Mouse (Mus musculus) limb, embryonic 14.5 days (tissue): ENCODE data around the gene Mrm1. TPM values are rescaled to one million over a fixed set of nuclear protein-coding genes. Genes with fewer than 3 reads are reported as not detected.

Source experiments
- ATAC-seq: fragments of 200-750 bp; cut with Nextera tagmentation; 2 replicates; pipeline ENCODE4 v1.8.0; 2017; ENCODE audit warnings: low read depth, moderate number of reproducible peaks, moderate TSS enrichment; ENCODE audit not compliant: low FRiP score
- DNase-seq: peaks from one replicate; pipeline ENCODE4 v3.0.0-alpha.2; 2015; ENCODE audit warnings: low spot score
- H3K27ac ChIP-seq: fragments of 300-500 bp; sonication (generic); replicated peaks from 2 replicates; pipeline ENCODE4 v1.5.1; 2014; ENCODE audit warnings: low read depth, mild to moderate bottlenecking, low read length, moderate library complexity, mixed read lengths
- H3K27me3 ChIP-seq: fragments of 300-500 bp; sonication (generic); 2 replicates; pipeline ENCODE4 v1.6.1; 2014; ENCODE audit warnings: low read length, mixed read lengths; ENCODE audit not compliant: control insufficient read depth, insufficient read depth
- H3K36me3 ChIP-seq: fragments of 300-500 bp; sonication (generic); 2 replicates; pipeline ENCODE4 v1.6.1; 2014; ENCODE audit warnings: mild to moderate bottlenecking, low read length, moderate library complexity, mixed read lengths; ENCODE audit not compliant: control insufficient read depth, insufficient read depth
- H3K4me1 ChIP-seq: fragments of 300-500 bp; sonication (generic); 2 replicates; pipeline ENCODE4 v1.6.1; 2014; ENCODE audit warnings: antibody characterized with exemption, low read length, mixed read lengths; ENCODE audit not compliant: control insufficient read depth, insufficient read depth
- H3K4me2 ChIP-seq: fragments of 300-500 bp; sonication (generic); replicated peaks from 2 replicates; pipeline ENCODE4 v1.6.1; 2014; ENCODE audit warnings: low read depth, mild to moderate bottlenecking, low read length, moderate library complexity; ENCODE audit not compliant: severe bottlenecking
- H3K4me3 ChIP-seq: fragments of 300-500 bp; sonication (generic); replicated peaks from 2 replicates; pipeline ENCODE4 v1.5.1; 2014; ENCODE audit warnings: low read length
- H3K9ac ChIP-seq: fragments of 300-500 bp; sonication (generic); 2 replicates; pipeline ENCODE4 v1.6.1; 2014; ENCODE audit warnings: mild to moderate bottlenecking, low read depth, low read length, moderate library complexity; ENCODE audit not compliant: severe bottlenecking
- H3K9me3 ChIP-seq: fragments of 300-500 bp; sonication (generic); 2 replicates; pipeline ENCODE4 v1.6.1; 2016; ENCODE audit warnings: low read length; ENCODE audit not compliant: control insufficient read depth
- POLR2A ChIP-seq: fragments of 200-500 bp; IDR thresholded peaks from 2 replicates; pipeline ENCODE4 v1.8.0; 2012; ENCODE audit warnings: inconsistent platforms, mild to moderate bottlenecking, moderate library complexity, borderline replicate concordance; ENCODE audit not compliant: insufficient read depth, insufficient read length; ENCODE audit errors: extremely low read depth
- WGBS: fragments of 180-500 bp; shearing (Covaris S2); extraction: QIAGEN DNeasy Blood & Tissue Kit; methylation state at CpG from one replicate; pipeline ENCODE4 v1.1.7; 2014; 5-methylcytosine and 5-hydroxymethylcytosine counted together
- polyA plus RNA-seq, 2 experiments: library from polyadenylated mRNA; depleted of rRNA in 1 of 2; stranded (reverse) in 1 of 2; unstranded in 1 of 2; fragments of >200 nt; fragmentation: Nextera tagmentation in 1 of 2; extraction: Ambion mirVana in 1 of 2; gene quantifications; 2 replicates each; pipeline versions ENCODE4 v1.2.1 to v1.2.3; 2012 to 2014

Mrm1 gene
- polyA plus RNA-seq, 2 experiments = 10.6 to 10.9 TPM

DNA sequence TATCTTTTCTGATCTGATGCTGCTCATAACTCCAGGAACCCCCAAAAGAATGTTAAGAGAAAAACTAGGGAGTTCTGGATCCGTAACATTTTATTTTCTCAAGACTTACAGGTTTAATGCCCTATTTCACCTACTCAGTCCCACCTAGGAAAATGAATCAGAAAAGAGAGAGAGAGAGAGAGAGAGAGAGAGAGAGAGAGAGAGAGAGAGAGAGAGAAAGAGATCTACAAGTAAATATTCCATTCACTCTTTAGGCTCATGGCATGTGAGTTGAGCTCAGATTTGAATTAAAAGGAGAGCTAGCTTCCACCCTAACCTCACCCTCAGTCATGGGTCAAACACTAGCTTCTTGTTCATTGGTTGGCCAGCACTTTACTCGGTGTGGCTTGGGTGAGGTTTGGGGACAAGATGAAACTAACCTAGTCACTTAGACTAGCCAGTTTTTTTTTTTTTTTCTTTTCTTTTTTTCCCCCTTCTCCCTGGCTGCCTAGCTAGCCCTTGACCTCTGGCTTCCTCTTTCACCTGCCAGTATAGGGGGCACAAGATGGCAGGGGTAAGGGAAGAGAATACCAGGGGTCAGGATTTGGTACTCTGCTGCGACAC, 8.7 kb upstream of the Mrm1 start:
- 45% methylated on average over 3 of the region's 3 CpGs for WGBS
- ATAC-seq (no peak), DNase-seq (no peak)
- H3K9ac ChIP-seq = peak overlapping the region; percentile 73
- H3K4me2 ChIP-seq = peak overlapping the region; percentile 83
- TF ChIP-seq POLR2A = no peak
- no peaks in the 10 kb centered on the region for H3K9me3 ChIP-seq
- peak overlapping the region; percentile 78 for H3K4me3 ChIP-seq
- peaks cover 9% of the 10 kb centered on the region for H3K4me1 ChIP-seq
- peaks cover 22% of the 10 kb centered on the region for H3K36me3 ChIP-seq
- H3K27ac ChIP-seq = peak overlapping the region; percentile 82; the same call in 1 of the 2 replicates
- no peaks in the 10 kb centered on the region for H3K27me3 ChIP-seq

DNA sequence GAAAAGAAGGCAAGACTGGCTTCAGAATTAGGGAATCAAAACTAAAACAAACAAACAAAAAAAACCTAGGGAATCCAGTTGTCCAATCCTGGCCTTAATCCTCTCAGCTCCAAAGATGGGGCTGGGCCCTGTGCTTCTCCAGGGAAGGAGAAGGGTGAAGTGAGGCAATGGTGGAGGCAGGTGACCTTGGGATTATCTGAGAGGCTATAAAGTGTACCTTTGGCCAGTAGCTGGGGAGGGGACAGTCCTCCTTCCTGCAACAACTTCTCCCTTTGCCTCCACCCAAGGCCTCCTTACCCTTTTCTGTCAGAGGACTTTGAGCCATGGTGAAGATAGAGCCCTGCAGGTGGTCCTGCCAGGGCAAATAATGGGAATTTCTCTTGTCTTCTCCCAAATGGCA, 8.2 kb upstream of the Mrm1 start:
- Histone ChIP-seq H3K4me2 (no peak overlapping the region), H3K36me3 (peaks cover 17% of the 10 kb centered on the region), H3K27me3 (no peaks in the 10 kb centered on the region), H3K27ac (no peak overlapping the region), H3K9me3 (no peaks in the 10 kb centered on the region), H3K9ac (no peak overlapping the region), H3K4me1 (peaks cover 9% of the 10 kb centered on the region), H3K4me3 (no peak overlapping the region)
- no peak for TF ChIP-seq POLR2A
- ATAC-seq (no peak), DNase-seq (no peak)

DNA sequence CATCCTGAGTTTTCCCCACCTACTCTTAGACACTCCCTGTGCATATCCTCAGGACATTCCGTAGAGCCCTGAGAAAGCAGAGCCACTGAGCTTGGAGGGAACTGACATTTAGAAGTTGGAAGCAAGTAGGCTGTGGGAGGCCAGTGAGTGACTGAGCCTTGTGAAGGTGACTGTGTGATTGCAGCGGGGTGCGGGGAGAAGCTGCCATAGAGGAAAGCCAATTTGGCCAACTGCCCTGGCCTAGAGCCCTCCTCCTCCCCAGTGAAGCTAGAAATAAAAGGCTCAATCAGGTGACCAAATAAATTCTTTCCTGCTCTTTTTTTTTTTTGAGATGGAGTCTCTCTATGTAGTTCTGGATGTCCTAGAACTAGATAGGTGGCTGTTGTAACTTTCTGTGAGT, 6.9 kb upstream of the Mrm1 start:
- peak; percentile 50 for DNase-seq
- ATAC-seq = no peak
- H3K9ac ChIP-seq = no peak overlapping the region
- no peaks in the 10 kb centered on the region for H3K27me3 ChIP-seq
- no peak overlapping the region for H3K4me3 ChIP-seq
- no peak overlapping the region for H3K4me2 ChIP-seq
- no peak overlapping the region for H3K27ac ChIP-seq
- peaks cover 14% of the 10 kb centered on the region; the same call in 1 of the 2 replicates for H3K36me3 ChIP-seq
- WGBS = 51% methylated on average over 3 of the region's 3 CpGs
- no peak for TF ChIP-seq POLR2A
- peaks cover 9% of the 10 kb centered on the region for H3K4me1 ChIP-seq
- H3K9me3 ChIP-seq = no peaks in the 10 kb centered on the region

DNA sequence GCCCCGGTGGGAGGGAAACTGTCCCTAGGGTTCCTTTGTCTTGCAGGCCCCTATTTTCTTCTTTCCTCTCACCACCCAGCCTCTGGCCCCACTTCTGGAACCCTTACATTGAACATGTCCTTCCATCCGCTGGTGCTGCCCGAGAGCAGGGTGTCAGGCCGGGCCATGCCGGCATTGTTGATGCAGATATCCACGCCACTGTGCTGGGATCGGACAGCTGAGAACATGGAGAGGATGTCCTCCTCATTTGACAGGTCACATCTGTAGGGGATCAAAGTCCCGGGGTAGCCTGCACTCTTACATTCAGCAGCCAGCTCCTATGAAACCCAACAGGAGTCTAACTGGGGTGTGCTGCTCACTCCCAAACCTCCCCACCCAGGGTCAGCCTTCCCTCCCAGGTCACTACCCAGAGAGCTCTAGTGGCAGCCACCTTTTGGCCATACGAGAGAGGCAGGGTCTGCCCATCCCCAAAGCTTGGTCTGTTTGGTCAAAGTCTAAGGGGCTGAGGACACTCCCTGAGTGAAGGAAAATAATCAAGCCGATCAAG, 6.0 kb upstream of the Mrm1 start:
- DNase-seq = no peak
- H3K4me2 ChIP-seq = no peak overlapping the region
- WGBS = 85% methylated on average over 10 of the region's 10 CpGs

DNA sequence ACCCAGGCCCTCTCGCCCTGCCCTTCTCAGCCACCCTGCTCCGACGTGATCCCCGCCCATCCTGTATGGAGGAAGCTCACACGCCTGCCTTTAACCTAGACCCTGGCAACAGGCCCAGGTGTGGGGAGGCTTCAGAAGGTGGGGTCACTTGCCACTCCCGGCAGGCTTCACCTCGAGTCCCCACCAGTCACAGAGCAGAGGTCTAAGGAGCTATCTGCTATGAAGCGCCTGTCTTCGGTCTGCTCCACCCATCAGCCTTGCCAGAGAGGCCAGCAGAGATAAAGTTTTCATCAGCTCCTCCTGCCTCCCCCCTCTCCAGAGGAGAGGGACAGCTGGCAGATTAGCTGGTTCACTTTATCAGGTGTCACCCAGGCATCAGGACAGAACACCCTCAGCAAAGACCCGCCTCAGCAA, 4.2 kb upstream of the Mrm1 start:
- Histone ChIP-seq H3K9me3 (no peaks in the 10 kb centered on the region), H3K4me2 (no peak overlapping the region), H3K27ac (no peak overlapping the region), H3K36me3 (0 out of 2 replicates have a peak, but pooled peaks cover 9% of the 10 kb centered on the region), H3K4me3 (no peak overlapping the region), H3K27me3 (no peaks in the 10 kb centered on the region), H3K4me1 (peaks cover 5% of the 10 kb centered on the region), H3K9ac (no peak overlapping the region)
- DNase-seq (no peak), ATAC-seq (no peak)
- TF ChIP-seq POLR2A = no peak
- 59% methylated on average over 10 of the region's 10 CpGs for WGBS

More for the DNA sequence above, 6.0 kb upstream of the Mrm1 start:
- Histone ChIP-seq H3K27me3 (no peaks in the 10 kb centered on the region), H3K27ac (no peak overlapping the region), H3K4me3 (no peak overlapping the region), H3K9ac (no peak overlapping the region), H3K9me3 (no peaks in the 10 kb centered on the region), H3K4me1 (peaks cover 9% of the 10 kb centered on the region), H3K36me3 (peaks cover 13% of the 10 kb centered on the region; the same call in 1 of the 2 replicates)
- ATAC-seq = no peak
- no peak for TF ChIP-seq POLR2A
